Mouse (Mus musculus) kidney, embryonic 16.5 days (tissue): ENCODE data around the gene Ahcyl2. TPM values are rescaled to one million over a fixed set of nuclear protein-coding genes. Genes with fewer than 3 reads are reported as not detected.

Source experiments
- ATAC-seq: fragments of 200-750 bp; cut with Nextera tagmentation; 2 replicates; pipeline ENCODE4 v1.8.0; 2017; ENCODE audit warnings: moderate TSS enrichment; ENCODE audit not compliant: low FRiP score, low TSS enrichment
- H3K27ac ChIP-seq: fragments of 300-500 bp; sonication (generic); 2 replicates; pipeline ENCODE4 v1.5.1; 2014; ENCODE audit warnings: low read length
- H3K27me3 ChIP-seq: fragments of 300-500 bp; sonication (generic); 2 replicates; pipeline ENCODE4 v1.6.1; 2014; ENCODE audit warnings: low read length, control low read depth, mixed read lengths; ENCODE audit not compliant: insufficient read depth
- H3K36me3 ChIP-seq: fragments of 300-500 bp; sonication (generic); 2 replicates; pipeline ENCODE4 v1.6.1; 2014; ENCODE audit warnings: low read length, control low read depth, mixed read lengths; ENCODE audit not compliant: insufficient read depth
- H3K4me1 ChIP-seq: fragments of 300-500 bp; sonication (generic); 2 replicates; pipeline ENCODE4 v1.6.1; 2014; ENCODE audit warnings: low read length, control low read depth, mixed read lengths; ENCODE audit not compliant: insufficient read depth
- H3K4me2 ChIP-seq: fragments of 300-500 bp; sonication (generic); replicated peaks from 2 replicates; pipeline ENCODE4 v1.6.1; 2014; ENCODE audit warnings: low read depth, low read length
- H3K4me3 ChIP-seq: fragments of 300-500 bp; sonication (generic); 2 replicates; pipeline ENCODE4 v1.5.1; 2014; ENCODE audit warnings: mild to moderate bottlenecking, low read length
- H3K9ac ChIP-seq: fragments of 300-500 bp; sonication (generic); replicated peaks from 2 replicates; pipeline ENCODE4 v1.6.1; 2014; ENCODE audit warnings: low read length
- H3K9me3 ChIP-seq: fragments of 300-500 bp; sonication (generic); 2 replicates; pipeline ENCODE4 v1.6.1; 2016; ENCODE audit warnings: low read length, control low read depth
- WGBS: fragments of 180-500 bp; shearing (Covaris S2); extraction: QIAGEN DNeasy Blood & Tissue Kit; methylation state at CpG from one replicate; pipeline ENCODE4 v1.1.7; 2014; 5-methylcytosine and 5-hydroxymethylcytosine counted together
- polyA plus RNA-seq: library from polyadenylated mRNA; unstranded; fragments of >200 nt; fragmentation: Nextera tagmentation; extraction: Ambion mirVana; gene quantifications from 2 replicates; pipeline ENCODE4 v1.2.1, GENCODE M21; 2015

Ahcyl2 gene
- polyA plus RNA-seq, 1 experiment from 2014 or later, result 18.3 TPM

GRCm38 (mm10) chr6:29840008-29840407 lies 72.2 kb downstream of the Ahcyl2 start:
- no peaks in the 10 kb centered on the region for H3K27me3 ChIP-seq
- no peaks in the 10 kb centered on the region for H3K9me3 ChIP-seq
- no peaks in the 10 kb centered on the region for H3K4me1 ChIP-seq
- H3K9ac ChIP-seq, result no peak overlapping the region
- H3K4me3 ChIP-seq, result no peak overlapping the region
- 100% methylated on average over 1 of the region's 1 CpGs for WGBS
- no peaks in the 10 kb centered on the region for H3K36me3 ChIP-seq
- H3K4me2 ChIP-seq, result no peak overlapping the region
- no peak for ATAC-seq
- no peak overlapping the region for H3K27ac ChIP-seq

GRCm38 (mm10) chr6:29841461-29841860 lies 73.7 kb downstream of the Ahcyl2 start:
- no peak for ATAC-seq
- Histone ChIP-seq H3K4me1 (no peaks in the 10 kb centered on the region), H3K9me3 (no peaks in the 10 kb centered on the region), H3K4me2 (no peak overlapping the region), H3K36me3 (no peaks in the 10 kb centered on the region), H3K4me3 (no peak overlapping the region), H3K9ac (no peak overlapping the region), H3K27me3 (no peaks in the 10 kb centered on the region), H3K27ac (no peak overlapping the region)
- 93% methylated on average over 2 of the region's 2 CpGs for WGBS

- Histone ChIP-seq H3K27me3 (no peaks in the 10 kb centered on the region), H3K9me3 (no peaks in the 10 kb centered on the region), H3K4me1 (0 out of 2 replicates have a peak, but pooled peaks cover 3% of the 10 kb centered on the region), H3K27ac (peak overlapping the region; percentile 71), H3K9ac (no peak overlapping the region), H3K36me3 (no peaks in the 10 kb centered on the region), H3K4me2 (no peak overlapping the region), H3K4me3 (no peak overlapping the region)
- 65% methylated on average over 5 of the region's 5 CpGs for WGBS
- no peak for ATAC-seq
Observed at GRCm38 (mm10) chr6:29847643-29848166, 79.9 kb downstream of the Ahcyl2 start.

- peak; percentile 86 for ATAC-seq
Observed at GRCm38 (mm10) chr6:29848808-29849207, 81.0 kb downstream of the Ahcyl2 start.

GRCm38 (mm10) chr6:29850096-29850495 lies 82.3 kb downstream of the Ahcyl2 start:
- Histone ChIP-seq H3K4me3 (no peak overlapping the region), H3K27me3 (no peaks in the 10 kb centered on the region), H3K4me2 (no peak overlapping the region), H3K9me3 (no peaks in the 10 kb centered on the region), H3K27ac (no peak overlapping the region), H3K4me1 (peaks cover 8% of the 10 kb centered on the region; the same call in 1 of the 2 replicates), H3K36me3 (no peaks in the 10 kb centered on the region), H3K9ac (no peak overlapping the region)
- ATAC-seq, result no peak
- WGBS, result 86% methylated on average over 1 of the region's 1 CpGs

More at GRCm38 (mm10) chr6:29848808-29849207, 81.0 kb downstream of the Ahcyl2 start:
- Histone ChIP-seq H3K27ac (peak overlapping the region; percentile 81), H3K36me3 (no peaks in the 10 kb centered on the region), H3K4me1 (peaks cover 8% of the 10 kb centered on the region; the same call in 1 of the 2 replicates), H3K4me3 (no peak overlapping the region), H3K4me2 (no peak overlapping the region), H3K27me3 (no peaks in the 10 kb centered on the region), H3K9ac (no peak overlapping the region), H3K9me3 (no peaks in the 10 kb centered on the region)
- WGBS, result 38% methylated on average over 3 of the region's 3 CpGs

- Histone ChIP-seq H3K4me1 (peaks cover 8% of the 10 kb centered on the region; the same call in 1 of the 2 replicates), H3K4me2 (no peak overlapping the region), H3K27ac (no peak overlapping the region), H3K9me3 (no peaks in the 10 kb centered on the region), H3K27me3 (no peaks in the 10 kb centered on the region), H3K4me3 (no peak overlapping the region), H3K9ac (no peak overlapping the region), H3K36me3 (no peaks in the 10 kb centered on the region)
- no peak for ATAC-seq
- 53% methylated on average over 2 of the region's 2 CpGs for whole genome bisulfite sequencing
Observed at GRCm38 (mm10) chr6:29850747-29851146, 82.9 kb downstream of the Ahcyl2 start.

- no peak overlapping the region for H3K4me3 ChIP-seq
- no peak overlapping the region for H3K9ac ChIP-seq
- H3K4me1 ChIP-seq, result peaks cover 8% of the 10 kb centered on the region; the same call in 1 of the 2 replicates
- H3K4me2 ChIP-seq, result no peak overlapping the region
- no peaks in the 10 kb centered on the region for H3K36me3 ChIP-seq
- H3K27ac ChIP-seq, result no peak overlapping the region
- H3K27me3 ChIP-seq, result no peaks in the 10 kb centered on the region
- H3K9me3 ChIP-seq, result no peaks in the 10 kb centered on the region
- no peak for ATAC-seq
- 79% methylated on average over 3 of the region's 3 CpGs for WGBS
Observed at GRCm38 (mm10) chr6:29851873-29852272, 84.1 kb downstream of the Ahcyl2 start.

- peak overlapping the region; percentile 30; the same call in 1 of the 2 replicates for H3K27ac ChIP-seq
- peak overlapping the region; percentile 48 for H3K4me2 ChIP-seq
- peaks cover 9% of the 10 kb centered on the region; the same call in 1 of the 2 replicates for H3K4me1 ChIP-seq
- H3K27me3 ChIP-seq, result no peaks in the 10 kb centered on the region
- no peaks in the 10 kb centered on the region for H3K9me3 ChIP-seq
- peak overlapping the region; percentile 25 for H3K4me3 ChIP-seq
- ATAC-seq, result 0 out of 2 replicates have a peak, but pooled peaks have one; percentile 64
- H3K36me3 ChIP-seq, result no peaks in the 10 kb centered on the region
- 26% methylated on average over 12 of the region's 12 CpGs for WGBS
- H3K9ac ChIP-seq, result peak overlapping the region; percentile 44
Observed at GRCm38 (mm10) chr6:29853213-29853899, 85.5 kb downstream of the Ahcyl2 start.

- Histone ChIP-seq H3K9me3 (no peaks in the 10 kb centered on the region), H3K4me1 (peaks cover 15% of the 10 kb centered on the region; the same call in 1 of the 2 replicates), H3K36me3 (no peaks in the 10 kb centered on the region), H3K27me3 (no peaks in the 10 kb centered on the region), H3K9ac (no peak overlapping the region), H3K27ac (peak overlapping the region; percentile 17; the same call in 1 of the 2 replicates), H3K4me2 (peak overlapping the region; percentile 48; the same call in 1 of the 2 replicates), H3K4me3 (no peak overlapping the region)
- ATAC-seq, result no peak; the same call in 1 of the 2 replicates
- WGBS, result 87% methylated on average over 6 of the region's 6 CpGs
Observed at GRCm38 (mm10) chr6:29853900-29854390, 86.1 kb downstream of the Ahcyl2 start.

- no peak overlapping the region for H3K4me2 ChIP-seq
- 0 out of 2 replicates have a peak, but pooled peaks have one; percentile 29 for ATAC-seq
- 71% methylated on average over 6 of the region's 6 CpGs for WGBS
- no peaks in the 10 kb centered on the region for H3K36me3 ChIP-seq
- peak overlapping the region; percentile 47 for H3K27ac ChIP-seq
- H3K9ac ChIP-seq, result no peak overlapping the region
- no peaks in the 10 kb centered on the region for H3K9me3 ChIP-seq
- H3K4me3 ChIP-seq, result no peak overlapping the region
- peaks cover 17% of the 10 kb centered on the region; the same call in 1 of the 2 replicates for H3K4me1 ChIP-seq
- no peaks in the 10 kb centered on the region for H3K27me3 ChIP-seq
Observed at GRCm38 (mm10) chr6:29858619-29859018, 90.8 kb downstream of the Ahcyl2 start.
